Mouse (Mus musculus) spleen, postnatal 0 days (tissue): ENCODE results near the gene Ilvbl. TPM values are rescaled to one million over a fixed set of nuclear protein-coding genes. Genes with fewer than 3 reads are reported as not detected.

Source experiments
- polyA plus RNA-seq: library from polyadenylated mRNA; unstranded; fragments of >200 nt; fragmentation: Nextera tagmentation; extraction: Ambion mirVana; gene quantifications from 2 replicates; pipeline ENCODE4 v1.2.1, GENCODE M21; 2015

Gene Ilvbl
- 27.4 and 32.7 TPM in 2 replicates for polyA plus RNA-seq

DNA sequence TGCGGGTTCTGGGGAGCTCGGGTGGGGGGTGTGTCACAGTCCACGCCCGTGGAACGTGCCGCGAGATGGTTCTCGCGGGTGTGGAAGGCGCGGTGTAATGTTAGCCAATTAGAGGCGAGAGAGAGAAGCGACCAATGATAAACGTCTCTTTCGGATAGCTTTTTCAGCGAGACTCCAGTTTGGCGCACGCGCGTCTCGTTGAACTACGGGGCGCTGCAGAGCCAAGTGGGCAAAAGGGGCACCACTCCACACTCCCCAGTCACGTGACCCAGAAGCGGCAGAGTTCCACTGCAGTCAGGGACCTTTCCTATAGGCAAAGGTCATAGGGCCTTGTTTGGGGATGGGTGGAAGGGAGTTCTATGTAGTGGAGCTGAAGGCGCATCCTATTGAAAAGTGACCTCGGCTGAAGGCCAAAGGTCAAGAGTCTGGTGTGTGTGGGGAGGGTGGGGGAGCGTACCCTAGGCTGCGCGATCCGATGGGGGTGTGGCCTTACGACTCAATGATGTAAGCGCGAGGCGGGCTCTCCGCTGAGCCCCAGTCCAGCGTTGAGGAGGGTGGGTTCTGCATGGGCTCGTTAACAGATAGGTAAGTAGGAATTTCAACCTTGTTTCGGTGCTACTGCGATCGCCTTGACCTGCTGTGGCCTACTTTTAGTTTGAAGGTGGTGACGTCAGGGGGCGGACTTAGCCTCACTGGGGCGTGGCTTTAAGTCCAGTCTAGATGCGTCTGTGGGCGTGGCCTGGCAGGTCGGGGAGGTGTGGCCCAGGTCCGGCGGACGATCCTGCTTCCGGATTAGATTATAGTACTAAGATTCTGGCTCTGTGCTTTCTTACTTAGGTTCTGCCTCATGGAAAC lies at the start of gene Ilvbl:
Gene Ilvbl (plus strand): TSS at position 97 of the 855 bp plus-strand sequence.

DNA sequence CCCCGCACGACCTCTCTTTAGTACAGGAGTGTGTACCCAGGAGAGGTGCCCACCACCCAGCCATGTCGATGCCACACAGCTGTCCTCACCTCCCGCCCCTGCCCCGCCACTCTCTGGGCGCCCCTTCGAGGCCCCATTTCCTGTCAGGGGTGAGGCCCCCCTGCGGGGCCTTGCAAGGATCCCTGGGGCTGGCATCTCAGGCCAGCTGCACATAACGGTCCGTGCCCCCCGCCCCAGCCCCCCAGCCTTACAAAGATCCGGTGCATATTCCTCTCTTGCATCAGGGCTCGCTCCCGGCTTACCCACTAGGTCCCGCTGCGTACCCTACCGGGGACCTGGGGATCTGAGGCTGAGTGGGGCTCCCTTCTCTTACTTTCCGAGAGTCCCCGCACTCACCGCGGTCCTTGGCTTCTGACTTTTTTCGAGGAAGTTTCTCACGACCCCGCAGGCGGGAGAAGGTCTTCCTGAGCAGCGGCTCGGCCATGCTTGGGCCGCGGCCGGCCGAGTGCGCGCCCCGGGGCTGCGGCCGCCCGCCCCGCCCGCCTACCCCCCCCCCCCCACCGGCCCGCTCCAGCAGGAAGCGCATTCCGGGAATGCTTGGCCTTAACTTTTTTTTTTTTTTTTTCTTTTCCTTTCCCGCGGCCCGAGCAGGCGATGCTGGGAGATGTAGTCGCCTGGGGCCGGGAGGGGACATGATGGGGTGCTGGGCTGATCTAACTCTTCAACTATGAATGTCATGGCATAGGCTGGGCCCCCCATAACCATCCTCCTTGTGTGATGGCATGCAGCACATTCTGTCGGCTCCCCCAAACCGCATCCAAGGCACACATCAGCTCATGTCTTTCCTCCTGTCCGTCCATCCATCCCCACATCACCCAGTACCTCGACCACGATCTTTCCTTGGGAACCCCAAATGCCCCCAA lies 17.5 kb downstream of the Ilvbl start, which contains the start of gene Syde1:
Gene Syde1 (minus strand): TSS at position 559 of the 923 bp plus-strand sequence.

DNA sequence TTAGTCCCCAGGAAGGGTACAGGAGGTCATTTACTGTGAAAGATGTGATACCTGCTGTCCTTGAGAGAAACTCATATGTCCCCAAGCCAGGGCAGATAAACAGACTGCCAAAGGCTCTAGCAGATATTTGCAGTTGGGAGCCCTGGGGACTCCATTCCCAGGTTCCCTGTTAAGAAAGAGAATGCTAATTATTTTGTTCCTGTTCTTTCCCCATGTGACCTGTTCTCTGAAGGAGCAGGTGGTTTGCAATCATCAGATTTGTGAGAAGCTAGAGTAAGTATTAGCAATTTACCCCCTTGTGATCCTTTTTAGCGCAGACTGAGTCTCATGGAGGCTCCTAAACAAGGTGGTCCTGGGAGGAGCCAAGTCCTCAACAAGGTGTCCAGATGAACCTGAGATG lies 43.8 kb downstream of the Ilvbl start, which contains the start of gene Olfr1357:
Gene Olfr1357 (minus strand): TSS at position 101 of the 400 bp plus-strand sequence.

Other genes starting within 250 kb of the Ilvbl start
- 26.4 and 34.3 TPM in 2 replicates for gene Agpat3, start 221.9 kb upstream of the Ilvbl start, polyA plus RNA-seq
- gene Rrp1, start 161.3 kb upstream of the Ilvbl start, polyA plus RNA-seq = 145 and 146 TPM in 2 replicates
- gene Cstb, start 148.7 kb upstream of the Ilvbl start, polyA plus RNA-seq = 121 and 142 TPM in 2 replicates
- gene Pdxk, start 109.4 kb upstream of the Ilvbl start, polyA plus RNA-seq = 5.6 and 7.4 TPM in 2 replicates
- not detected in 2 replicates for gene Olfr1358, start 56.9 kb upstream of the Ilvbl start, polyA plus RNA-seq
- gene Syde1, start 17.6 kb downstream of the Ilvbl start, polyA plus RNA-seq = 4.2 and 5.5 TPM in 2 replicates
- not detected in 2 replicates for gene Olfr1357, start 43.7 kb downstream of the Ilvbl start, polyA plus RNA-seq
- gene Casp14, start 143.9 kb downstream of the Ilvbl start, polyA plus RNA-seq = not detected in 2 replicates
- gene Ccdc105, start 178.7 kb downstream of the Ilvbl start, polyA plus RNA-seq = not detected in 2 replicates
- gene Slc1a6, start 206.2 kb downstream of the Ilvbl start, polyA plus RNA-seq = 0.10 and 0.18 TPM in 2 replicates